Mouse (Mus musculus) thymus, postnatal 4 days (tissue): ENCODE measurements around the gene Isl1.

ENCODE experiments used
- DNase-seq: peaks from one replicate; pipeline ENCODE4 v3.0.0; 2021

Isl1 gene

DNA sequence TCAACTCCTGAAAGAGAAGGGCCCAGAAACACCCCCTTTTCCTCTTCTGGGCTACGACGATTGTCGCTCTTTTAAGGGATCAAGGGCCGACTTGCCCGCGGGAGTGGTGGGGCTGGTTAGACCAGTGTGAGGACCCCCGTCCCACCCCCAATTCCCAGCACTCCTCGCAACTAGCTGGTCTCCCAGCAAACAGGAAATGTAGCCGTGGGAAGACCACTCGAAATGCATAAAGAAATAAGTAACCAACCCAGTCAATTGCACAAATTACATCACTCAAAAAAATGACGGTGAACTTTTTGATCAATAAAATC, 15.4 kb downstream of the Isl1 start:
- no peak for DNase-seq

DNA sequence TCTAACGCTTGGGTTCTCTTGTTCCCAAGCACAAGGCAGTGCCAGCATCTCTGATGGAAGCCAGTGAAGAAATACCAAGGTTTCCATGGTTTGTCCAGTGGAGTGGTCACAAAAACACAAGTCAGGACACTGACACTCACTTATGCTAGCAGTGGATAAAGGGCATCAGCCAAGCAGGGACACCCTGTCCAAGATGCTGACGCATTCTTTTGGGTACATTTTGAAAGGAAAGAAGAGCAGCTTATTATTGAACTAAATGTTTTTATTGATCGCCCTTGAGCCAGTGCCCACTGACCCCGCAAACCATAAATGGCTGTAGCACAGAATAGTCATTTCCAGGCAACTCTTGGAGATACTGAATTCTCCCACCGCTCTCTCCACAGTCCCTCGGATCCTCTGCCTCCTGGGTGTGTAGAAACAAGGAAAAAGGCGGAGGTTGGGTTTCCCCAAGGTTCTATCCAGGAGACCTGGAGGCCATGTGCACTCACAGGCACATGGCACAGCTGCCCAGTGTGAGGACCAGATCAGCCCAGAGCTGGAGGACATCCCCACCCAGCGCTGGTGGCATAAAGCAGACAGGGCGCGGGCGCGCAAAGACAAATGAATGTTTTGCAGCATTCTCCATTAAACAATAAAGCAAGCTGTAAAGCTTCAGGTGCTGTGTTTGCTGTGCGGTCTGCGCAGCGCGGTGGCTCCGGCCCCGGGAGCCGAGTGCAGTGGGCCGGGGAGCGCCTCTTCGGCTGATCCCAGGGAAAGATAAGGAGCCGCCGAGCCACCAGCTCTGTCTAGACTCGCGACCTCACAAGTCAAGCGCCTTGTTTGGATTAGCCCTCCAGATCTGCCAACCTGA, 16.0 kb downstream of the Isl1 start:
- no peak for DNase-seq

DNA sequence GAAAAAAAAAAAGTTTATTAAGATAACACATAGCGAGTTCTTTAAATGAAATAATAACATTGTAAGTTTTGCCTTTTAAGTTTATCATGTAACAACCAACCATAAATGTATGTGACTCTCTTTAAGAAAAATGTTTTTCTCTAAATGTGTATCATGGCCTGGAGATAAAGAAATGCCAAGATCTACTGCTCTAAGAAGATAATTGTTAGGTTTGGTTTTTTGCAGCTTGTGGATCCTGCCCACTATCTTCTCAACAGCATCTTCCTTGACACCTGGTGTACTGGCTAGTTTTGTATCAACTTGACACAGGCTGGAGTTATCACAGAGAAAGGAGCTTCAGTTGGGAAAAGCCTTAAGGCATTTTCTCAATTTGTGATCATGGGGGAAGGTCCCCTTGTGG, 19.8 kb downstream of the Isl1 start:
- no peak for DNase-seq

DNA sequence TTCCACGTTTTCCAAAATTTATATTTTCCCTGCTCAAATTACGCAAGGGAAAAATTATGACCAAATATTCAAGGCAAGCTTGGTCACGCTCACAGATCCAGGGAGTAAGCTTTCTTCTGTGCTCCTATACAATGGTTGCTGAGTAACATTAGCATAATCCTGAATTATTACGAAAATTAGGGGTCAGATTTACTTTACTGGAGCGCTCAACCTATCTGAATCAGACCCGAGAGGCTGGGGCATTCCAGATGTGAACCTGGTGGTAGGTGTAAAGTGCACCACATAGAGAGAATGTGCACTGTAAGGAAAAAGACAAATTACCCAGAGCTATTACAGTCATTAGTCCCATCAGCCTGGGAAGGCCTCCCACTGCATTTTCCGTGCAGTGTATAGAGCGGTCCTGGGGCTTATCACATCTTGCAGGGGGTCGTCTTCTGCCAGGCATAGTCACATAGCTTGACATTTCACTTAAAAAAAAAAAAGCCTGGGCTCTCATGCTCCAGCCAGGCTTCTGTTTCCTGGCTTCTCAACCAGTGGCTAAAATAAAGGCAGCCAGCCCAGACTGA, 30.2 kb downstream of the Isl1 start:
- DNase-seq = no peak
